Mouse (Mus musculus): ENCODE data around the gene Emg1. TPM values are rescaled to one million over a fixed set of nuclear protein-coding genes. Genes with fewer than 3 reads are reported as not detected.
A peak's percentile ranks its signal among the peaks of the same experiment; 100 is the strongest.

Gene Emg1
- polyA plus RNA-seq, 2 experiments = 103 to 147 TPM

DNA sequence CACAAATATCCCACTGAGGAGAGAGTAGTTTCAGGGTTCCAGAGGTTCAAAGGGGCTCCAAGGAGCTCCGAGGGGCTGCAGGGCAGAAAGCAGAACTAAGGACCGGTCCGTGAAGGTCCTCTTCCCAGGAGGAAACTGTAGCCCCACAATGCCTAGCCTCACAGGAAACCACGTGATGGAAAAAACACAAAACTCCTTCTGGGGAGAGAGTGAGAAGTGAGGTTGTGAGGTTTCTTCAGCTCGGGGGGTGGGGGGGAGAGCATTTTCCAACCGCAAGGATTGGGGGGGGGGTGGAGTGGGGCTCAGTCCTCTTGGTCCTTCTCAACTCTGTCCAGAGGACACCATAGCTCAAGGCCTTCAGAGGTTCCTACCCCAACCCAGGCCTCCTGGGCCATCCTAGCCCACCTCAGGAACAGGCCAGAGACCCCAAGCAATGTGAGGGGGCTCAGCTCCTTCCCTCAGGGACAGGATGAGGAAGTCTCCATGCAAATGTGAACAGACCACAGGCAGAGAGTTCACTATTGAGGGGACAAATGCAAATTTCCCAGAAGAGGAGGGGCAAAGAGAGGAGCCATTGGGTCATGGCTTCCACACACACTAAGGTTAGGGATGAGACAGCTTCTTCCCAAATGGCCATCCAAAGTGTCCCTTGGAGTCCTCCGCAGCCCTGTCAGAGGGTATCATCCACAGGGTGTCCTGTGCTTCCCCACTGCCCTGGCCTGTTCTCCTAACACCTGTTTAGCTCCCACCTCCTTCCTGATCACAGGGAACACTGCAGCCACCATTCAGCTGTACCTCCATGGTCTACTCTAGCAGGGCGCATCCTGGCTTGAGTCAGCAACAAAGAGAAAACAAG lies 18.1 kb upstream of the Emg1 start:
- H3K27ac ChIP-seq = no peak overlapping the region
- no peak overlapping the region for H3K4me3 ChIP-seq (ENCODE audit: insufficient read depth in 1 of 2, low read depth in 2 of 2, low read length in 2 of 2)
- ATAC-seq (ENCODE audit: insufficient read depth) (no peak), DNase-seq (ENCODE audit: low read depth in 3 of 3, low spot score in 3 of 3) (no peak)
- H3K36me3 ChIP-seq (replicated peaks; ENCODE audit: control insufficient read depth, insufficient read depth, low read depth) = no peaks in the 10 kb centered on the region; the same call in 1 of the 2 replicates
- H3K4me1 ChIP-seq (replicated peaks; ENCODE audit: control insufficient read depth in 2 of 2, insufficient read depth in 2 of 2, low read length in 1 of 2) = peaks cover 3 to 11% of the 10 kb centered on the region in 2 experiments; a peak in 3 of 4 replicates
- WGBS (ENCODE audit: insufficient replicate concordance) = 36% methylated on average over 8 of the region's 8 CpGs
- peak overlapping the region; percentile 32 for H3K4me2 ChIP-seq (ENCODE audit: low read depth)
- H3K9me3 ChIP-seq (ENCODE audit: control insufficient read depth, low read length) = no peaks in the 10 kb centered on the region
- TF ChIP-seq EP300 (IDR thresholded peaks at IDR 0.05; ENCODE audit: low read depth) (no peak), CTCF (IDR thresholded peaks at IDR 0.05; ENCODE audit: low read depth) (no peak)
- H3K9ac ChIP-seq (replicated peaks) = no peak overlapping the region
- H3K27me3 ChIP-seq (ENCODE audit: control insufficient read depth, insufficient read depth, low read length) = no peaks in the 10 kb centered on the region

DNA sequence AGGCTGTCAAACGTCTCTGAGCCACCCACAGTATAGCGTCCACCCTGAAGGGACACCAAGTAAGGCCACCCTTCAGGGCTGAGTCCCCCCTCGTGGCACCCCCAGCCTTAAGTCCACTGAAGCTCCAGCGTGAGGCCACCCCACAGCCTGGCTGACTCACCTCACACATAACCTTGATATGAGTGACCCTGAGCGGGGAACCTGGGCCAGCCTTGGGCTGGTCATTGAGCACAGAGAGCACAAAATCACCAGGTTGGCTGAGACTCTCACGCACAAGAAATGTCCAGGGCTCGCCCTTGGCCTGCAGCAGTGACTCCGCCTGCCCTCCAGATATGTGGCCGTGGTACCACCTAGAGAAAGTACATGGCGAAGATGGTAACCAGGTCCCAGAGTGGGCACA lies 16.6 kb upstream of the Emg1 start:
- no peaks in the 10 kb centered on the region; the same call in 1 of the 2 replicates for H3K36me3 ChIP-seq (replicated peaks; ENCODE audit: control insufficient read depth, insufficient read depth, low read depth)
- DNase-seq (ENCODE audit: low read depth in 3 of 3, low spot score in 3 of 3) (no peak), ATAC-seq (ENCODE audit: insufficient read depth) (no peak)
- no peaks in the 10 kb centered on the region for H3K9me3 ChIP-seq (ENCODE audit: control insufficient read depth, low read length)
- no peak overlapping the region for H3K9ac ChIP-seq (replicated peaks)
- TF ChIP-seq EP300 (IDR thresholded peaks at IDR 0.05; ENCODE audit: low read depth) = no peak
- TF ChIP-seq CTCF (IDR thresholded peaks at IDR 0.05; ENCODE audit: low read depth) = no peak
- WGBS (ENCODE audit: insufficient replicate concordance) = 74% methylated on average over 10 of the region's 10 CpGs
- H3K4me2 ChIP-seq (ENCODE audit: low read depth) = no peak overlapping the region
- H3K27me3 ChIP-seq (ENCODE audit: control insufficient read depth, insufficient read depth, low read length) = no peaks in the 10 kb centered on the region
- peaks cover 3 to 13% of the 10 kb centered on the region in 2 experiments; a peak in 3 of 4 replicates for H3K4me1 ChIP-seq (replicated peaks; ENCODE audit: control insufficient read depth in 2 of 2, insufficient read depth in 2 of 2, low read length in 1 of 2)
- H3K27ac ChIP-seq = no peak overlapping the region
- no peak overlapping the region for H3K4me3 ChIP-seq (ENCODE audit: insufficient read depth in 1 of 2, low read depth in 2 of 2, low read length in 2 of 2)

DNA sequence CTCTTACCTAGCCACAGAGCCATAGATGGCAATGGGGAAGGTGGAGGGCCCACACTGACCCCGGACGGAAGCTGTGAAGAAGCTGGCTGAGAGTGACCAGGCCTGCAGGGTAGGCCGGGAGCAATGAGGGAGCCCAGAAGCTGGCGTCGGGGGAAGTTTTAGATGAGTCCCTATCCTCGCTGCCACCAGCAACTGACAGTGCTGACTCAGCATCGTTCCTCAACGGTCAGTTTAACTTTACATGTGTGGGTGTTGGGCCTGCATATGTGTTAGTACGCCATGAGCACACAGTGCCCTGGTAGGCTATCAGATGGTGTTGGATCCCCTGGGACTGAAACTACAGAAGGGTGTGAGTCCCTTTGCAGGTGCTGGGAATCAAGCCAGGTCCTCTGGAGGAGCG lies 12.5 kb upstream of the Emg1 start:
- no peaks in the 10 kb centered on the region; the same call in 1 of the 2 replicates for H3K36me3 ChIP-seq (replicated peaks; ENCODE audit: control insufficient read depth, insufficient read depth, low read depth)
- ATAC-seq (ENCODE audit: insufficient read depth) (no peak), DNase-seq (ENCODE audit: low read depth in 3 of 3, low spot score in 3 of 3) (no peak)
- TF ChIP-seq CTCF (IDR thresholded peaks at IDR 0.05; ENCODE audit: low read depth) = no peak
- TF ChIP-seq EP300 (IDR thresholded peaks at IDR 0.05; ENCODE audit: low read depth) = no peak
- H3K4me3 ChIP-seq (ENCODE audit: insufficient read depth in 1 of 2, low read depth in 2 of 2, low read length in 2 of 2) = no peak overlapping the region
- peaks cover 12 to 16% of the 10 kb centered on the region in 2 experiments for H3K4me1 ChIP-seq (replicated peaks; ENCODE audit: control insufficient read depth in 2 of 2, insufficient read depth in 2 of 2, low read length in 1 of 2)
- no peaks in the 10 kb centered on the region for H3K9me3 ChIP-seq (ENCODE audit: control insufficient read depth, low read length)
- H3K27ac ChIP-seq = no peak overlapping the region
- no peak overlapping the region for H3K9ac ChIP-seq (replicated peaks)
- 56% methylated on average over 10 of the region's 10 CpGs for WGBS (ENCODE audit: insufficient replicate concordance)
- no peak overlapping the region for H3K4me2 ChIP-seq (ENCODE audit: low read depth)
- H3K27me3 ChIP-seq (ENCODE audit: control insufficient read depth, insufficient read depth, low read length) = no peaks in the 10 kb centered on the region

DNA sequence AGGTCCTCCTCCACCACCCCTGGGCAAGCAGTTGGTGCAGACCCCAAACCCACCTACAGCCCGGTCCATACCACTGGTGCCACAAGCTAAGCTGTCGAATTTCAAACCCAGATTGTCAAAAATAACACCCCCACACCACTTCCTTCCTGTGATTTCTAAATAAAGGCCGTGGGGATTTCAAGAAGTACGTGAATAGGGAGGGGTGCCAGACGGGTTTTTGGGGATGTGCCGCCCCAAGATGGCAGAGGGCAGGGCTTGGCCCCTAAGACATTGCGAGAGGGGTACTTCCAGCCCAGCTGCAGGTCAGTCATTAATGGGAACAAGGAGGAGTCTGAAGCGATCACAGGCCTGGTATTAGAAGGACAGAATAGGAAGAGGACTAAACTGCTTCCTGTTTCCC lies 11.6 kb upstream of the Emg1 start:
- Histone ChIP-seq H3K4me1 (replicated peaks; ENCODE audit: control insufficient read depth in 2 of 2, insufficient read depth in 2 of 2, low read length in 1 of 2) (peaks cover 21 to 22% of the 10 kb centered on the region in 2 experiments), H3K9me3 (ENCODE audit: control insufficient read depth, low read length) (no peaks in the 10 kb centered on the region), H3K27me3 (ENCODE audit: control insufficient read depth, insufficient read depth, low read length) (no peaks in the 10 kb centered on the region), H3K4me2 (ENCODE audit: low read depth) (no peak overlapping the region), H3K9ac (replicated peaks) (no peak overlapping the region), H3K36me3 (replicated peaks; ENCODE audit: control insufficient read depth, insufficient read depth, low read depth) (no peaks in the 10 kb centered on the region; the same call in 1 of the 2 replicates), H3K4me3 (ENCODE audit: insufficient read depth in 1 of 2, low read depth in 2 of 2, low read length in 2 of 2) (no peak overlapping the region), H3K27ac (no peak overlapping the region)
- DNase-seq (ENCODE audit: low read depth in 3 of 3, low spot score in 3 of 3) (no peak), ATAC-seq (ENCODE audit: insufficient read depth) (no peak)
- TF ChIP-seq EP300 (IDR thresholded peaks at IDR 0.05; ENCODE audit: low read depth) (no peak), CTCF (IDR thresholded peaks at IDR 0.05; ENCODE audit: low read depth) (no peak)
- WGBS (ENCODE audit: insufficient replicate concordance) = 43% methylated on average over 8 of the region's 8 CpGs

DNA sequence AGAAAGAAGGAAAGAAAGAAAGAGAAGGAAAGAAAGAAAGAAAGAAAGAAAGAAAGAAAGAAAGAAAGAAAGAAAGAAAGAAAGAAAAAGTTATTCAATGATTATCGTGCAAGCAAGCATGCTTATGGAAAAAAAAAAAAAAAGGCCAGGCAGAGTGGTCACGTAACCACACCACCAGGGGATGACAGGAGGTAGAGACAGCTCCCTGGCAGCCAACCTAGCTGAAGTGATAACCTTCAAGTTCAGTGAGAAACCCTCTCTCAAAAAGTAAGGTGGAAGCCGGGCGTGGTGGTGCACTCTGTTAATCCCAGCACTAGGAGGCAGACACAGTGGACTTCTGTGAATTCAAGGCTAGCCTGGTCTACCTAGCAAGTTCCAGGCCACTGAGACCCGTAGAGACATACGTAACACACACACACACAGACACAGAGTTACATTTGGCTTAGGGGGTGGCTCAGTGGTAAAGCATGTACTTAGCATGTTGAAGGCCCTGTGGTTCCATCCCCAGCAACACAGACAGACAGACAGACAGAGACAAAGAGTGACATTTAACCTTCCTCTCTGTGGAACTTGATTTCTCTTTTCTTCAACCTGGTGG lies 11.0 kb upstream of the Emg1 start:
- H3K4me2 ChIP-seq (ENCODE audit: low read depth) = no peak overlapping the region
- no peaks in the 10 kb centered on the region; the same call in 1 of the 2 replicates for H3K36me3 ChIP-seq (replicated peaks; ENCODE audit: control insufficient read depth, insufficient read depth, low read depth)
- H3K9ac ChIP-seq (replicated peaks) = peak overlapping the region; percentile 23
- WGBS (ENCODE audit: insufficient replicate concordance) = 52% methylated on average over 6 of the region's 6 CpGs
- H3K4me3 ChIP-seq (ENCODE audit: insufficient read depth in 1 of 2, low read depth in 2 of 2, low read length in 2 of 2) = no peak overlapping the region
- no peak for TF ChIP-seq EP300 (IDR thresholded peaks at IDR 0.05; ENCODE audit: low read depth)
- peak; percentile 17; the same call in 1 of the 2 replicates for TF ChIP-seq CTCF (IDR thresholded peaks at IDR 0.05; ENCODE audit: low read depth)
- no peak for DNase-seq (ENCODE audit: low read depth in 3 of 3, low spot score in 3 of 3)
- peaks cover 21 to 22% of the 10 kb centered on the region in 2 experiments for H3K4me1 ChIP-seq (replicated peaks; ENCODE audit: control insufficient read depth in 2 of 2, insufficient read depth in 2 of 2, low read length in 1 of 2)
- H3K27ac ChIP-seq = no peak overlapping the region
- no peaks in the 10 kb centered on the region for H3K27me3 ChIP-seq (ENCODE audit: control insufficient read depth, insufficient read depth, low read length)
- no peak for ATAC-seq (ENCODE audit: insufficient read depth)
- no peaks in the 10 kb centered on the region for H3K9me3 ChIP-seq (ENCODE audit: control insufficient read depth, low read length)

Measured in liver, embryonic 14.5 days (tissue).